Mouse (Mus musculus) frontal cortex, postnatal 14 days (tissue): ENCODE measurements around the gene Fndc4.
A peak's percentile ranks its signal among the peaks of the same experiment; 100 is the strongest.

ENCODE experiments used
- DNase-seq, 2 experiments: peaks; one replicate each; pipeline ENCODE4 v3.0.0; 2022; ENCODE audit warnings: low spot score in 2 of 2

Gene Fndc4

DNA sequence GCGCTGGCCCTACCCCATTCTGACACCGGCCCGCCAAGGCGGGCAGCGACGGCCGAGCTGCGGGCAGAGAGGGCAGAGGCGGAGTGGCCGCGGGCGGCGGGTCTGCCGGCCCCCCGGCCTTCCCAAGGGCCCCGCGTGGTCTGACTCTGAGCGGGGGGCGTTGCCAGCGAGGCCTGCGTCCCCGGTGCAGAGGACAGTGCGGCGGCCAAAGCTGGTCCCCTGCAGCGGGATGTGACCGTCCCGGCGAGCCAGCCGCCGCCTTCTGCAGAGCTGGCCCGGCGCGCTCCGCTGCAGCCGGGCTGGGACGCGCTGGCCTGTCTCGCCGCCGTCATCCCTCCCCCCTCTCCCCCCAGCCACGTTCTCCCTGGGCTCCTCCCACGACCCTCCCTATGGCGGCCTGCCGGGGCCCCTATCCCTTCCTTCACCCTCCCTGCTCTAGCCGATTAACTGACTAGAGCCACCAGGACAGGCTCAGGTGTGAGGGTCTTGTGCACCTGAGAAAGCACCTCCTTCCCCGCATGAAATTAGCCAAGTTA lies at the start of gene Fndc4:
TSS of gene Fndc4 (minus strand) at position 475 of the 536 bp plus-strand sequence.
- DNase-seq = peak in 1 of 2 experiments; percentile 48

DNA sequence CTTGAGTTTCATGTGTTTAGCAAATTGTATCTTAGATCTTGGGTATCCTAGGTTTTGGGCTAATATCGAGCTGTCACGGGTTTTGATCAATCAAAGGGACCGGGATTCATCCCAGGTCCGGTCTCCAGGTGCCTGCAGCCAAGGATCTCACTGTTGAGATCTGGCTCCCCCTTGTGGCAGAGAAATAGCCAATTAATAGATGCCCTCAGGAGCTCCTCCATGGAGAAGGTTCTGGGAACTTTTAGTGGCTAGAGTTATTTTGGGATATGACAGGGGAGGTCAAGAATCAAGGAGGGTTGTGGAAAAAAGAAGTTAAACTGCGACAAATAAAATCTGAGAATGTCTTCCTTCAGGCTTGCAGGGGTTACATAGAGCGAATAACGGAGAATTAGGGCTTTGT lies 32.4 kb upstream of the Fndc4 start:
- peak; percentile 9 to 25 for DNase-seq

DNA sequence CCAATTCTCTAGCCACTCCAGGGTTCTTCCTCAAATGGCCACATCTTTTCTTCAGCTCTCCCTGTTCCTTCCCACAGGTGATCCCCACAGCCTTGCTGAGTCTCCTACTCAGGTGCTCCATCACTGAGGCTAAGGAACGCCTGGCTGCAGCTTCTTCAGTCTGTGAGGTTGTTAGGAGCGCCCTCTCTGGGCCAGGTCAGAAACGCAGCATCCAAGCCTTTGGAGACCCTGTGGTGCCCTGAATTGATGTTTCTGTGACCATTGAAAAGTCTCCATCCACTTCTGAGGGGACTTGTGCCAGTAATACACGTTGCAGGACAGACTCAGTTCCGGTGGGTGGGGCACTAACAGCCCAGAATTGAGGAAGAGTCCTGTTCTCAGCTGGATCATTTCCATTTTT lies 31.0 kb upstream of the Fndc4 start:
- DNase-seq = no peak

DNA sequence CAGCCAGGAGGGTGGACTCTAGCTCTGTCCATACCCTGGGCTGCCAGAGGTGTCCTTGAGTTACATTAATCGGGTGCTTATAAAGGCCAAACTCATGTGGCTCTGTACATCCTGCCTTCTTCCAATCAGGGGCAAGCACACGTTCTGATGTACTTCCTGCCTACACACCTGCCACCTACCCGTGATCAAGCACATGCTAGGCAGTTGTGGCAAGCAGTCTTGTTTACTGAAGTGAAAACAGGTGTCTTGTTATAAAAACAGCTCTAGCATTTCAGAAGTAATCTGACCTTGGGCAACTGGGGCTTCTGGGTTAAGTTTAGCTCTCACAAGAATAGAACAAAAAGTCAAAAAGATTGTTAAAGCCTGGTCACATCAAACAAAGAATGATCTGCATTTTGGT lies 28.2 kb upstream of the Fndc4 start:
- no peak for DNase-seq

DNA sequence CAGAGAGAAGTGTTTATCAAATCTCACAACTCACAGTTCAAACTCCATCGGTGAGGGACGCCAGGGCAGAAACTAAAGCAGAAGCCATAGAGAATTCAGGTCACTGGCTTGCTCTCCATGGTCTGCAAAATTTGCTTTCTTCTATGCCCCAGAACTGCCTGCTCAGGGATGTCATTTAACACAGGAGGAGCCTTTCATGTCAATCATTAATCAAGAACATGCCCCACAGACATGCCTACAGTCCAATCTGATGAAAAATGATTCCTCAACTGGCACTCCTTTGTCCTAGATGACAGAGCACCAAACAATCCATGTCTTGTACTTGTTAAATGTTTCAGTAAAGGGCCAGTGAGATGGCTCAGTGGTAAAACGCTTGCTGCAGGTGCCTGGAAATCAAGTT lies 26.9 kb upstream of the Fndc4 start:
- DNase-seq = no peak

DNA sequence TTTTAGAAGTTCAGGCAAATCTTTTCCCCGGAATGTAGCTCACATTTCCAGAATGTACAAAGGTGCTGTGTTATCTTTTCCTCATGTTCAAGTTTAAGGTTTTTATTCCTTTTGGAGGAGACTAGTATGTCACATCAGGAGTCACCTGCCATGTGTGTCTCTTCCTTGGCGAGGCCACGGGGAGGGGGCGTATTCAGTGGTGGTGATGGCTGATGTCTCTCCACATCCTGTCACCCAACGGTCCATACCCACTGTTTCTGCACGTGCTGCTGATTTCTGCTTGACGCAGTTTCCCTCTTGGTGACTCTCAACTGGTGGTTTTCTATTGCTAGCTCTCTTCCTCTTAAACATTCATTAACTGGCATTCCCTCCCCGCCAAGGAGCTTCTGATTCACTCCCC lies 16.9 kb upstream of the Fndc4 start:
- no peak for DNase-seq

DNA sequence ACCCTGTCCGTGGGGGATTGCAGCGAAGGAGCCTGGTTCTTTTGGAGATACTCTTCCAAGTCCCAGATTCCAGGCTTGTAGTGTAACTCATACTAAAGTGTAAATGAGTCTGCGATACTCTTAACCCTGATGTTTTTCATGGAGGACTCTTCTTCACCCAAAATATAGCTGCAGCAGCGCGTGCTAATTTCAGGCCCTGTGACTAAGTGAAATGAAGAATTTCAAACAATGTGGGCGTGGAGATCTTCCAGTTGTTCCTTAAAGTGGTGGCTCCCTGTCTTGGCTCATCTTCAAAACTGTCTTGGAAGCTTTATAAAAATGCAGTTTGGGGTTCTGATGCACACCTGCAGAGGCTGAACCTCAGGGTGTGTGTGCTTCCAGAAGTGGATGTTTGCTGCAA lies 7.2 kb upstream of the Fndc4 start:
- DNase-seq = no peak

DNA sequence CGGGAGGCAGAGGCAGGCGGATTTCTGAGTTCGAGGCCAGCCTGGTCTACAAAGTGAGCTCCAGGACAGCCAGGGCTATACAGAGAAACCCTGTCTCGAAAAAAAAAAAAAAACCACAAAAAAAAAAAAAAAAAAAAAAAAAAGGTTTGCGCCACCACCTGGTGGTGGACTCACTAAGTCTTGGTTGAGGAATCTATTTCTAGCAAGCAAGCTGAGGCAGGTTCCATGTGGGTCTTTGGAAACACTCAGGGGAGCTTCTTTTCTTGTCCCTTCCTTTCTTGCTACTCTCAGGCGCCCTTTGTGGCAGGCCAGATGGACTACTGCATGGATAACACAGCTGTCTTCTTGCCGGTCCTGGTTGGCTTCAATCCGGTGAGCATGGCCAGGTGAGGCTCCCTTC lies 6.0 kb upstream of the Fndc4 start:
- no peak for DNase-seq

DNA sequence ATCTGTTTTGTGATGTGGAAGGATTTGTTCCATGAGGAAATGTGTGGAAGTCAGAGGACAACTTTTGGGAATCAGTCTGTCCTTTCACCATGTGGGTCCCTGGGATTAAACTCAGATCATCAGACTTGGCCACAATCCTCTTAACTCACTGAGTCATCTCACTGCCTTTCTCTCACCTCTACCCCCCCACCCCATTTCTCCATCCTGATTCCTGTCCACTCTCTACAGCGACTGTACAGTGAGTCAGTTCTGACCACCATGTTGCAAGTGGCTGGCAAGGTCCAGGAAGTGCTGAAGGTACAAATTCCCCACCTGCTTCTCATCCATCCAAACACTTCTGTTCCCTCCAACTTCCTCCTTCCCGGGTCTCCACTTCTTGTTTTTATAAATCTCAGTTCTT lies 2.6 kb upstream of the Fndc4 start:
- DNase-seq = no peak

DNA sequence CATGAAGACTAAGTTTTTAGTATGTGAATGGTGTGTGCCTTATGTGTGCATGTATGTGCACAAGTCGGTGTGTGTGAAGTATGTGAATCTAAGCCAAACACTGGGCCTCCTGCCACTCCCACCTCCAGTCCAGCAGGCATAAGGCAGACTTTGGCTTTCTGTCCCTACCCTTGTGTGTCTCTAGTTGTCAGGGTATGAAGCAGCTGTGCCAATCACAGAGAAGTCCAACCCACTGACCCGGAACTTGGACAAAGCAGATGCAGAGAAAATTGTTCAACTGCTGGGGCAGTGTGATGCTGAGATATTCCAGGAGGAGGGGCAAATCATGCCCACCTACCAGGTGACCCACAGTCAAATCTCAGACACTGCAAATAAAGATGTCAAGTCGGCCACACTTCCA lies 2.1 kb upstream of the Fndc4 start:
- DNase-seq = no peak

DNA sequence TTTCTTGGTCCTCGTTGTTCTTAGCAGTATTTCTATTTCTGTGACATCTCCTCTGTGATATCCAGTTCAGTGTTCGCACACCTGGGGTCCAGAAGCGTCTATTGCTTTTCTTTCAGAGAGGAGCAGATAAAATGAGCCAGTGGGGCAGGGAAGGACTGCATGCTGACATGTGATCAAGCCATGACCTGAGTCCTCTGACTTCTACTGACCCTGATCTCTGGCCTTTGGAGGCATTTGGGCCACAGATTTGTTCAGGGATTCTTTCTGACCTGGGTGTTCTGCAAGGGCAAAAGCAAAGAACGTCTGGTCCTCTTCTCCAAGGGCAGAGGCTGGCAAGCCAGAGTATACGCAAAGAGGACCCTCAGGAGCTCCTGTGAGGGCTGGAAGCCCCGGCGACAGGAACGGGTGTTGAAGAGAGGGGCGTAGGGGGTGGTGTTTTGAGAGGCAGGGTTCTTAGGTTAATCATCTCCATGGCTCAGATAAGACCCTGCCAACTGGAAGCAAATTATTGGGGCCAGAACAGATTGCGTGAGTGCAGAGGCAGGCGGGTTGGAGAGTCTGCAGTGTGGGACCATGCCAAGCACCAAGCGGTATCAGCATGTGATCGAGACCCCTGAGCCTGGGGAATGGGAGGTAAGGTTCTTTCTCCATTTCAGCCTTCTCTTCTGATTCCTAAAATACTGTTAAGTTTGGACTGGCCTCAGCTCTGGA lies 1.3 kb upstream of the Fndc4 start, which contains the start of gene Gckr:
TSS of gene Gckr (plus strand) at position 397 of the 711 bp plus-strand sequence.
- no peak for DNase-seq

DNA sequence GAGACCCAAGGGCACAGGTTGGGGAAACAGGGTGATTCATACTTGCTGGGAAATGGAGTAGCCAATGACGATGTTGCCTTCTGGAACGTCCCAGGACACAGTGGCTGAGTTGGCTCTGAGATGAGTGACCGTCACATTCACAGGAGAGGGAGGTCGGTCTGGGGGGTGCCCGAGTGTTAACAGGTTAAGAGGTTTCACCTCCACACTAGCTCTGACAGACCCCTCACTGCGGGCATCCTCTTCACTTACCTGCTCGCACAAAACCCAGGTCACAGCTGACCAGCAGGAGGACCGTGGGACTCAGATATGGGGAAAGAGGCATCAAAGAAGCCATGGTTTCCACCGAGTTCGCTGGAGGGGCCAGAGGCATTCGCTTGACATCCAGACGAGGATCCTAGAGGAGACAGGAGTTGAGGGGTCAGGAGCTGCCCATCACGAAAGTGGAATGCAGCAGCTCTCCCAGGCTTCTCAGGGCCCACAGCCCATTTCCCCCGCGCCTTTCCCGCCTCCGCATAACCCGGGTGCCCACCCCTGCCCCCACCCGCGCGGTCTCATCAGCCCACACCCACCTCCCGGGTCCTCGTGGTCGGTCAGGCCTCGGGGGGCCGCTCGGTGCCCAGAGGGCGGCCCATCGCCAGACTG lies 795 bp downstream of the Fndc4 start:
- DNase-seq = no peak

DNA sequence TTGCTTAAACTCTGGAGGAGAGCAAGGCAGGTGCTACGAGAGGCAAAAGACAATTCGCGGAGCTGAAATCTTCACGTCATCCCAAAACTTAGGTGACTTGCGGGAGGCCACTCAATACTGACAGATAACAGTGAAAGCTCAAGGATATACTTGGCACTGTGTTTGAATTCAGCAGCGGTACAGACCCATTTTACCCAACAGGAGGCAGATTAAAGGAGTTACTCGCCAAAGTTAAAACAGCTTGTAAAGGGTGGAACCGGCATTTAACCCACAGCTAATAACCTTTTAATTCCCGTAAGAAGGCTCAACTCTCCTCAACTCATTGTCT lies 4.6 kb downstream of the Fndc4 start:
- DNase-seq = no peak

DNA sequence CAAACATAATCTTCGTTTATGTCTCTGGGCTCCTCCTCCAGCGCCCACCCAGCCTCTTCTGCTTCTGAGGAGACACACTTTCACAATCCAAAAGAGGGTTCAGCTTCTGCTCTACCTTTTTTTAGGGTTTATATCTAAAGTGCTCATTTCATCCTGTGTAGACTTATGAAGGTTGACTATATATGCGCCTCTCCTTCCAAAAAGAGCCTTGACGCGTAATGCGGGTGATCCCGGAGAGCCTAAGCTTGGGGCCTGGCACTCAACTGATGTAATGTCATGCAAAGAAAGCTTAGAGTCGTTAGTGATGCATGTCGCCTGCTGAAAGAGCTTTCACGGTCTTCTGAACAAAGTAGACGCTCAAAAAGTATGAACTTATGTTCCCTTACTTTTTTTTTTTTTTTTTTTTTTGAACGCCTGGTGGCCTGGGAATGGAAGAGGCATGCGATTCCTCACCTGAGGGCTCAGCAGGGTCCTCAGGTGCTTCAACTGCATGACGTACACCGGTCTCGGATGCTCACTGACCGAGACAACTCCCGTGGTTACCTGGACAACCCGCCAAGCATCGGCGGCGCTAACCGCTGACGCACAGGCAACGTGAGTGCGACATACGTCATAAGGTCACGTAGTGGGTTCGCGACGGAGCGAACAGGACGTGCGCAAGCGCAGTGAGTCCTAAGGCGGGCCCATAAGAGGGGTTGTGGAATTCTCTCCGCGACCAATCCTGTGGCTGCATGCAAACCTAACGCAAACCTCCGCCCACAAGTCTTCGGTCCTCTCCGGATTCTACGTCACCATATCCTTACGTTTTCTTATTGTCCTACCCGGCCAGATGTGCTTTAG lies 5.1 kb downstream of the Fndc4 start, which contains the start of gene Ift172:
TSS of gene Ift172 (minus strand) at position 596 of the 840 bp plus-strand sequence.
- peak; percentile 91 to 95 for DNase-seq

DNA sequence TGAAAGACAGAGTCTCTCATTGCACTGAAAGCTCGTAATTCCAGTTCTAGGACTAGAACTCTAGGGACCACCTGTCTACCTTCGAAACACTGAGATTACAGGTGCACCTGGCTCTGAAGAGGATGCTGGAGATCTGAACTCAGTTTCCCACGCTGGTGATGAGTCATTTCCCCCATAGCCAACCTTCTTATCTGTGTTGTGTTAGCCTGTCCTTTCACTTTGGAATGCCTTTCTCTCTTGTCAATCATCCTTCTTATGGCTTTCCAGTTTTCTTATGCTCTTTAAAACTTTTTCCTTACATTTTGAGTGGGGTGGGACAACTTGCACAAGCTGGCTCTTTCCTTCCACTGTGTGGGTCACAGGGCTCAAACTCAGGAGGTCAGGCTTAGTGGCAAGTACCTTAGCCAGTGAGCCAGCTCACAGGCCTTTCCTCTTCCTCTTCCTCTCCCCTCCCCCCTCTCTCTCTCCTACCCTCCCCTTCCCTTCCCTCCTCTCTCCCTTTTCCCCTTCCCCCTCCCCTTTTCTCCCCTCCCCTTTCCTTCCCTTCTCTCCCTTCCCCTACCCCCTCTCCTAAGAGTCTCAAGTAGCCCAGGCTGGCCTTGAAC lies 6.2 kb downstream of the Fndc4 start:
- DNase-seq = no peak

DNA sequence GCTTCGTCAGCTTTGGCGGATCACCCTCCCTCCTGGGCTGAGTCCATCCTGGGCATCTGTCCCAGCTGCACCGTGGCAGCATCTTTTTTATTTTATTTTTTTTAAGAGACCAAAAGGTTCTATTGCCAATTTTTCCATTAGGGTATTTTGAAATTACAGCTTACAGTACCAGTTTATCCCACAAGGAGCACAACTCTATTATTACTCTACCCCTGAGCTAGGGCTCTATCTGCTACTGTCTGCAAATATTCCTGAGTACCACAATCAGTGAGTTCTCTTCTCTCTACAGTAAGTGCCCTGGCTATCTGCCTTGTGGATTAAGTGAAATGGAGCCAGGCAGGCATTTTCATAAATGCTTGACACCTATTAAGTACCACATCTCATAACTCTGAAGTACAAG lies 7.2 kb downstream of the Fndc4 start:
- no peak for DNase-seq

DNA sequence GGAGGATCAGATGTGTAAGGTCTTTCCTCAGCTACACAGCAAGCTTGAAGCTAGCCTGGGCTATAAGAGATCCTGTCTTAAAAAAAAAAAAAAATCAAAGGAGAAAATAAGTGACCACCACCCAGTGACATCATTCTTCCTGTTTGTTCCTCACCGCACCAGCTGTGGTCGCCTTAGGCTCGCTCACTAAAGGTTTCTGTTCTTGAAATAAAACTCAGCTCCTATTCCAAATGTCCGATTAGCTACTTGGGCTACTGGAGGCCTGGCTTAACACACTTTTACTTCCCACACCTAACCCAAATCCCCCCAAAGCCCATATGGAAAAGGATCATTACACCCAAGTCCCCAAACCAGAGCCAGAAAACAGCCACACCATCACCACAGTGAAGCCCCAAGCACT lies 7.7 kb downstream of the Fndc4 start:
- no peak for DNase-seq

DNA sequence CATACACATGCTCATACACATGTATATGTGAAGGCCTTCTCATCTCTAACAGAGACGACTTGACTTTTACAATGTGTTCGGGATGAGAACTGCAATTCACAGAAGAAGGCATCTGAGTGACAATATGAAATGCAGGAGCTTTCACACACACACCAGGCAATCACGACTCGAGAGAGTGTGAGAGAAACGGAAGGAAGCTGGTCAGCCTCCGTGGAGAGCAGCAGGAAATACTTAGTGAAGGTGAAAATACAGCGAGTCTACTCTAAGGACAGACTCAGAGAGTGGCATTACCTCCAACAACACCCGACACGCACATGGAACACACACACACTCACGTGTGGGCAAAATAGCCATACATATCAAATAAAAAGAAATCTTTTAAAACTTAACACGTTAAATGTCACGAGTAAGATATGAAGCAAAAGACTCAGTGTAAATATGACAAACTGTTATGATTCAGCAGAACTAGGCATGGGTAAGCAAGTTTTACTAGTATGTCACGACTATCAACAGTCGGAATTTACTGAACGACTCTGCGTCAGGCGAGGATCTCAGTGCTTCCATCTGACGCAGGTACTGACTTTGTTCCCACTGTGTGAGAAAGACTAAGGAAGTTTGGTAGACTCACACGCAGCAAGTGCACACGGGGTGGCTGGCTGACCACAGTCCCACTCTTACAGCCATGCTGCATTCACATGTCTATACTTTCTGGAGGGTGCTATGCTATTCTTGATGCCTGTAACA lies 16.5 kb downstream of the Fndc4 start:
- DNase-seq = no peak

DNA sequence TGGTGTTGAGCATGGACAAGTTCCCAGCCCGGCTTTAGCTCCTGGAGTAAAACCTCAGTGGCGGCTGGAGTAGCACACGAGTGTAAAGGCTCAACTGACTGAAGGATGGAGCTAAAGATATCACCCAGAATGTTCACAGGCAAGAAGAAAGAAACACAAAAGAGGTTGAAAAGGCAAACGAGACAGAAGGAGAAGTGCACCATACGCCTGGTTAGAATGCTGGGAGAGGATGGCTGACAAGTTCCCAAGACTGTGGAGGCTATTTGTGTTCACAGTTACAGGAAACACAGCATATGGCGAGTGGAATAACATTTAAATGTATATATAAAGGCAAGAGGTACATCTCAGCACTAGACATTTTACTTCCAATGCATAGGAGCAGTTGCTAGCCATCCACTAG lies 22.9 kb downstream of the Fndc4 start:
- DNase-seq = no peak

DNA sequence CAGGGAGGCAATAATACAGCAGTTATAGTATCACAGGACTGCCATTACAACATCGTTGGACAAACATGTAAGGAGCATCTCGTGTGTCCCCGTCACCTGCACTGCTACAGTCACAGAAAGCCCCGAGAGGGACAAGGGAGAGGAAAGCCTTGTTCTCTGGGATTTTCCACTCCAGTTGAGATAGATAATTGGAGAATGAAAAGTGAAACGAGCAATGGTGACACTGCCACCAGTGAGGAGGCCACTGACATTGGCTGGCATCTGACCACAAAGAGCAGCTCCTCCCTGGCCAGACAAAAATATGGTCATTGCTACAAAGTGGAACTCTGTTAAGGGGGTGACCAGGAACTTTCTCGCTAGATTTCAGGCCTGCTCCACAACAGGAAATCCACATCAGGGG lies 28.2 kb downstream of the Fndc4 start:
- DNase-seq = no peak

DNA sequence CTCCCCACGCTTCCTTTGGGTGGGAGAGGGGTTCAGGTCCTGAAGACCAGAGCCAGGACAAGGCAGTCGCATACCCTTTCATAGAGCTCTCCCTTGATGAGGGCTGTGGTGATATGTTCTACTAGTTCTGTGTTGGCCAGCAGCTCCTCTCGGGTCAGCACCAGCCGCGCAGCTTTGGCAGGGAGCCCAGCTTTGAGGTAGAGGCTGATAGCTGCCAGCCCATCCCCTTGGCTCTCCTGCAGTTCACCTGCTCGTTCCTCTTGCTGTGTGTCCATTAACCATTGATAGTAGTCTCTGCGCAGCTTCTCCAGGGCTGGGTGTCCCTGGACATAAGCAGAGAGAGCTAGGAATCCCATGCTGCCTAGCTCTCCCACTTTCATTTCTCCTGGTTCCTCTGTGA lies 29.8 kb downstream of the Fndc4 start:
- DNase-seq = no peak
